Mouse (Mus musculus): ENCODE measurements at regions not wholly inside any gene's neighbourhood (a gene's known extent, or its start where the extent isn't known, plus 50 kb on each side); places are given as distances from the start of the nearest gene placed in this dataset.

GRCm38 (mm10) chr12:27492270-27492669 lies 149.9 kb upstream of the Sox11 start:
- TF ChIP-seq USF1 (IDR thresholded peaks at IDR 0.05; ENCODE audit: low read depth) (no peak), CTCF (IDR thresholded peaks at IDR 0.05; ENCODE audit: control insufficient read depth, insufficient read depth, insufficient read length) (no peak), MAX (IDR thresholded peaks at IDR 0.05) (no peak), MYOG (IDR thresholded peaks at IDR 0.05; ENCODE audit: control insufficient read depth, extremely low read depth, insufficient read length) (no peak), MYOD1 (IDR thresholded peaks at IDR 0.05; ENCODE audit: control insufficient read depth, insufficient read length, low read depth) (no peak)
